Mouse (Mus musculus) spleen, adult 10 weeks (tissue): Measurements from ENCODE around the gene Mixl1. TPM values are rescaled to one million over a fixed set of nuclear protein-coding genes. Genes with fewer than 3 reads are reported as not detected.

Experiments used
- polyA plus RNA-seq: library from polyadenylated mRNA; stranded (reverse); fragments of 350-450 nt; fragmentation: Illumina TruSeq; extraction: RNeasy Lipid Tissue Mini Kit (QIAGEN cat#74804); gene quantifications from one replicate; pipeline ENCODE4 v1.2.3, GENCODE M21; 2015; ENCODE audit warnings: low replicate concordance; ENCODE audit not compliant: insufficient read depth

Gene Mixl1
- polyA plus RNA-seq, result not detected

DNA sequence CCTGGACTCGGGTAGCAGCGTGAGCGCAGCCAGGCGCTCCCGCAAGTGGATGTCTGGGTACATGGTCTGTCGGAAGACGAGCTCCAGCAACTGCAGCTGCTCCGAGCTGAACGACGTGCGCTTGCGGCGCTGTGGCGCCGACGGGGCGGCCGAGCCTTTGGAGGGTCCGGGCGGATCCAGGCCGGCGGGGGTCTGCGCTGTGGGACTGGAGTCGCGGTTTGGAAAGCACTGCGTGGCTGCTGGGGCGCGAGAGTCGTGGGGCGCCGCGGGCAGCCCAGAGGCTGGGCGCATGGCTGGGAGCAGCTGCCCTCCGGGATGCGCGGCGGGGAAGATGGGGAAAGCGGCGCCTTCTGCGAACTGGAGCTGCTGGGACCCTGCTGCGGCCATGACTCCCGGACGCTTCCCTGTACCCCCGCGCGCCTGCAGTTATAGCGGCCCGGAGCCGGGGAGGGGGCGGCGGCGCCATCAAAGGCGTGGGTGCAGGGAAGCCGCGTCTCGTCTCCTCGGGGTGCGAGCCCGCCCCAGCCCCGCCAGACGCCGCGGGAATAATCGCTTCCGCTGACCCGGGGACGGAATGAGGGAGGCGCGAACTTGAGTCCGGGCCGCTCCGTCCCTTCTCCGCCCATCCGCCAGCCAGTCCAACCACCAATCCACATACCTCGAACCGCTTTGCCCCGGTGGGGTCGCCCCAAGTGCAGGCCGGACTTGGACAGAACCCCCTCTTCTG, at the start of gene Mixl1:
Gene Mixl1, minus strand, starts transcription at position 409 of the 727 bp plus-strand sequence.

DNA sequence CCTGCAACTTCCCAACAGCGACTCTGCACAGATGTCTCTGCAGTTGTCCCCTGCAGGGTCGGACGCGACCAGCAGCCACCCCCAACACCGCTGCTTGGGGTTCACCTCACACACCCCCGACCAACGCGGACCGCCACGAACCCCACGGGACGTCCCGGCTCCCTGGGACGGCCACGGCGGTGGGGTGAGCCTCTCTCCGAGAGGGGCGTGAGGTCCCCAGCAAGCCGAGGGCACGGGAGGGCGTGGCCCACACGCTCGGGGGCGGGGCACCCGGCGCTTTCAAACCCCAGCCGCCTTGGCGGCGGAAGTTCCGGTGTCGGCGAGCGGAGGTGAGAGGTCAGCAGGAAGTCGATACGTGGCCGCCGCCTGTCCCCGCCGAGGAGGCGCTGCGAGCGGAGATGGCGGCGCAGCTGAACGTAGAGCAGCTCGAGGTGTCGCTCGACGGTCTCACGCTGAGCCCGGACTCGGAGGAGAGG, 28.9 kb upstream of the Mixl1 start, which contains the start of gene Acbd3:
Gene Acbd3, plus strand, starts transcription at position 340 of the 476 bp plus-strand sequence.

Other genes with a start within 250 kb of the Mixl1 start
- gene Stum, start 213.5 kb downstream of the Mixl1 start, polyA plus RNA-seq, result 2.6 TPM
- 108 TPM for gene Parp1, start 128.1 kb downstream of the Mixl1 start, polyA plus RNA-seq
- gene Lin9, start 55.9 kb downstream of the Mixl1 start, polyA plus RNA-seq, result 16.4 TPM
- 53.1 TPM for gene Acbd3, start 29.0 kb upstream of the Mixl1 start, polyA plus RNA-seq
- gene H3f3a, start 116.9 kb upstream of the Mixl1 start, polyA plus RNA-seq, result 1,813 TPM
- 26.7 TPM for gene Sde2, start 154.1 kb upstream of the Mixl1 start, polyA plus RNA-seq
- not detected for gene Lefty2, start 196.1 kb upstream of the Mixl1 start, polyA plus RNA-seq
- 11.0 TPM for gene Pycr2, start 207.3 kb upstream of the Mixl1 start, polyA plus RNA-seq
- 1.9 TPM for gene Lefty1, start 238.0 kb upstream of the Mixl1 start, polyA plus RNA-seq
- 31.9 TPM for gene Tmem63a, start 245.3 kb upstream of the Mixl1 start, polyA plus RNA-seq